In genomic region chr17:72021733-72022669, GRCm38 (mm10) we compare ENCODE assay signal across 12 mouse cellular contexts.
DNase-seq lines count a peak whose midpoint lies in the region; ATAC-seq and TF ChIP-seq lines count a peak whose summit lies in the region.
"Had no signal": no experiment of that assay in that cellular context is flagged by ENCODE, and none has a peak within 500 bp of the region (broad histone marks: within the 10 kb centered on the region; RNA-seq: fewer than 3 reads in every experiment).

No protein-coding gene starts in this region.

- H3K27ac ChIP-seq in kidney, embryonic 15.5 days, result peak overlapping the region; percentile 57; the same call in 1 of the 2 replicates
- no peak overlapping the region for H3K27ac ChIP-seq in midbrain, embryonic 15.5 days
- H3K27ac ChIP-seq in liver, embryonic 12.5 days, result no peak overlapping the region
- H3K27ac ChIP-seq: limb, embryonic 15.5 days had no signal

- H3K4me2 ChIP-seq in kidney, embryonic 15.5 days, result no peak overlapping the region
- no peak overlapping the region for H3K4me2 ChIP-seq in midbrain, embryonic 15.5 days
- H3K4me2 ChIP-seq in liver, embryonic 12.5 days, result no peak overlapping the region
- H3K4me2 ChIP-seq: limb, embryonic 15.5 days had no signal

- TF ChIP-seq POLR2A in lung, adult 2 months (IDR thresholded peaks at IDR 0.05; ENCODE audit: borderline replicate concordance, extremely low read depth, low read depth, low read length), result no peak

- 68% methylated on average over 10 of the region's 10 CpGs for WGBS in lung, adult 2 months
- WGBS in kidney, embryonic 15.5 days, result 58% methylated on average over 10 of the region's 10 CpGs
- WGBS in midbrain, embryonic 15.5 days, result 63% methylated on average over 10 of the region's 10 CpGs
- WGBS in liver, embryonic 12.5 days (ENCODE audit: insufficient replicate concordance), result 64% methylated on average over 10 of the region's 10 CpGs

- no peaks in the 10 kb centered on the region for H3K36me3 ChIP-seq in kidney, embryonic 15.5 days
- H3K36me3 ChIP-seq in midbrain, embryonic 15.5 days (replicated peaks), result no peaks in the 10 kb centered on the region
- H3K36me3 ChIP-seq in liver, embryonic 12.5 days, result no peaks in the 10 kb centered on the region
- H3K36me3 ChIP-seq: limb, embryonic 15.5 days had no signal

- no peaks in the 10 kb centered on the region for H3K27me3 ChIP-seq in kidney, embryonic 15.5 days
- no peaks in the 10 kb centered on the region for H3K27me3 ChIP-seq in midbrain, embryonic 15.5 days (replicated peaks)
- H3K27me3 ChIP-seq in liver, embryonic 12.5 days (replicated peaks), result no peaks in the 10 kb centered on the region
- H3K27me3 ChIP-seq: limb, embryonic 15.5 days; megakaryocyte, embryonic 14.5 days had no signal

- no peak for TF ChIP-seq CTCF in lung, adult 2 months (IDR thresholded peaks at IDR 0.05; ENCODE audit: insufficient read depth, low read length)

- no peaks in the 10 kb centered on the region for H3K4me1 ChIP-seq in lung, adult 2 months (ENCODE audit: control insufficient read depth, insufficient read depth, low read length)
- peaks cover 15% of the 10 kb centered on the region; the same call in 1 of the 2 replicates for H3K4me1 ChIP-seq in kidney, embryonic 15.5 days
- H3K4me1 ChIP-seq in midbrain, embryonic 15.5 days, result no peaks in the 10 kb centered on the region
- H3K4me1 ChIP-seq in liver, embryonic 12.5 days, result no peaks in the 10 kb centered on the region
- H3K4me1 ChIP-seq: limb, embryonic 15.5 days; megakaryocyte, embryonic 14.5 days had no signal

- no peak overlapping the region for H3K9ac ChIP-seq in kidney, embryonic 15.5 days
- H3K9ac ChIP-seq in midbrain, embryonic 15.5 days, result no peak overlapping the region
- H3K9ac ChIP-seq in liver, embryonic 12.5 days, result no peak overlapping the region
- H3K9ac ChIP-seq: limb, embryonic 15.5 days had no signal

- no peaks in the 10 kb centered on the region for H3K9me3 ChIP-seq in kidney, embryonic 15.5 days (replicated peaks)
- H3K9me3 ChIP-seq in midbrain, embryonic 15.5 days, result no peaks in the 10 kb centered on the region
- H3K9me3 ChIP-seq in liver, embryonic 12.5 days (replicated peaks), result no peaks in the 10 kb centered on the region
- H3K9me3 ChIP-seq: limb, embryonic 15.5 days had no signal

- ATAC-seq in kidney, embryonic 15.5 days (replicated peaks; ENCODE audit: low FRiP score), result peak; percentile 88
- ATAC-seq in midbrain, embryonic 15.5 days (replicated peaks), result peak; percentile 67; the same call in 1 of the 2 replicates
- no peak for ATAC-seq in liver, embryonic 12.5 days

- H3K4me3 ChIP-seq in lung, adult 2 months (replicated peaks; ENCODE audit: extremely low read depth, low read depth, low read length), result no peak overlapping the region
- no peak overlapping the region for H3K4me3 ChIP-seq in kidney, embryonic 15.5 days (replicated peaks)
- H3K4me3 ChIP-seq in midbrain, embryonic 15.5 days, result no peak overlapping the region
- H3K4me3 ChIP-seq in liver, embryonic 12.5 days, result no peak overlapping the region
- H3K4me3 ChIP-seq: erythroblast, embryonic 14.5 days; limb, embryonic 15.5 days; megakaryocyte, embryonic 14.5 days had no signal

- DNase-seq in adrenal gland, postnatal 25 days, result peak; percentile 11
- DNase-seq in adrenal gland, adult (ENCODE audit: inconsistent age in 2 of 2, low spot score in 1 of 2), result no peak
- peak; percentile 28 to 49 for DNase-seq in lung, adult 18-20 months
- no peak for DNase-seq in lung, adult 2 months
- DNase-seq in ovary, postnatal 10 days (ENCODE audit: low spot score), result no peak
- DNase-seq: gastrocnemius, postnatal 10 days had no signal

Comparison
In these comparisons a context has a peak if more than half of its experiments do, and no peak if none do; other contexts are left out.
1. DNase-seq: peak in adrenal gland, postnatal 25 days (single experiment) and lung, adult 18-20 months (2 of 2); none in adrenal gland, adult (0 of 2), lung, adult 2 months (single experiment) and ovary, postnatal 10 days (single experiment).